In genomic region chr1:60862510-60862909, GRCm38 (mm10) we compare ENCODE assay signal across 13 mouse cellular contexts. TPM values are rescaled to one million over a fixed set of nuclear protein-coding genes. Genes with fewer than 3 reads are reported as not detected.
DNase-seq lines count a peak whose midpoint lies in the region; ATAC-seq and TF ChIP-seq lines count a peak whose summit lies in the region.
"Had no signal": no experiment of that assay in that cellular context is flagged by ENCODE, and none has a peak within 500 bp of the region (broad histone marks: within the 10 kb centered on the region; RNA-seq: fewer than 3 reads in every experiment).

No protein-coding gene starts in this region.

- no peak overlapping the region for H3K4me3 ChIP-seq in forebrain, embryonic 10.5 days
- H3K4me3 ChIP-seq in forebrain, postnatal 0 days (ENCODE audit: low read depth, low read length): no peak overlapping the region
- H3K4me3 ChIP-seq in kidney, embryonic 14.5 days (ENCODE audit: low read length): no peak overlapping the region
- no peak overlapping the region for H3K4me3 ChIP-seq in bone marrow macrophage, adult 2 months (ENCODE audit: insufficient read depth, low read length)
- H3K4me3 ChIP-seq in limb, embryonic 14.5 days (replicated peaks; ENCODE audit: low read length): no peak overlapping the region
- H3K4me3 ChIP-seq: midbrain, embryonic 12.5 days had no signal

- H3K4me1 ChIP-seq in forebrain, embryonic 10.5 days: peaks cover 15% of the 10 kb centered on the region
- H3K4me1 ChIP-seq in forebrain, postnatal 0 days (ENCODE audit: insufficient read depth): peaks cover 8% of the 10 kb centered on the region; the same call in 1 of the 2 replicates
- 0 out of 2 replicates have a peak, but pooled peaks cover 8% of the 10 kb centered on the region for H3K4me1 ChIP-seq in kidney, embryonic 14.5 days (ENCODE audit: control insufficient read depth, insufficient read depth, low read length)
- H3K4me1 ChIP-seq in bone marrow macrophage, adult 2 months (ENCODE audit: control insufficient read depth, insufficient read depth, low read length): peaks cover 60% of the 10 kb centered on the region
- H3K4me1 ChIP-seq in limb, embryonic 14.5 days (ENCODE audit: control insufficient read depth, insufficient read depth, low read length): peaks cover 12% of the 10 kb centered on the region
- H3K4me1 ChIP-seq: midbrain, embryonic 12.5 days had no signal

- TF ChIP-seq POLR2A in bone marrow macrophage, adult 2 months (IDR thresholded peaks at IDR 0.05; ENCODE audit: borderline replicate concordance, low read depth, low read length): no peak
- no peak for TF ChIP-seq POLR2A in limb, embryonic 14.5 days (IDR thresholded peaks at IDR 0.05; ENCODE audit: borderline replicate concordance, extremely low read depth, insufficient read depth, insufficient read length)

- H3K27me3 ChIP-seq in forebrain, embryonic 10.5 days (ENCODE audit: poor library complexity, severe bottlenecking): no peaks in the 10 kb centered on the region
- H3K27me3 ChIP-seq in forebrain, postnatal 0 days (ENCODE audit: insufficient read depth, low read length): no peaks in the 10 kb centered on the region
- H3K27me3 ChIP-seq in kidney, embryonic 14.5 days (ENCODE audit: control insufficient read depth, insufficient read depth, low read length): no peaks in the 10 kb centered on the region
- H3K27me3 ChIP-seq in limb, embryonic 14.5 days (ENCODE audit: control insufficient read depth, insufficient read depth, low read length): no peaks in the 10 kb centered on the region
- H3K27me3 ChIP-seq: midbrain, embryonic 12.5 days had no signal

- ATAC-seq in forebrain, postnatal 0 days: no peak
- no peak for ATAC-seq in kidney, embryonic 14.5 days (ENCODE audit: low FRiP score, low TSS enrichment)
- ATAC-seq in limb, embryonic 14.5 days (ENCODE audit: low FRiP score, low read depth): no peak
- ATAC-seq: forebrain, embryonic 14.5 days had no signal

- no peak for DNase-seq in forebrain, embryonic 10.5 days (ENCODE audit: extremely low spot score, low spot score)
- no peak for DNase-seq in forebrain, postnatal 0 days
- DNase-seq in kidney, postnatal 14 days: no peak
- DNase-seq in limb, embryonic 14.5 days (ENCODE audit: low spot score): no peak
- DNase-seq in urinary bladder, postnatal 10 days (ENCODE audit: low spot score): no peak
- DNase-seq in urinary bladder, postnatal 14 days (ENCODE audit: low spot score): no peak

- no peaks in the 10 kb centered on the region for H3K36me3 ChIP-seq in forebrain, embryonic 10.5 days (replicated peaks)
- H3K36me3 ChIP-seq in forebrain, postnatal 0 days (ENCODE audit: insufficient read depth): no peaks in the 10 kb centered on the region
- no peaks in the 10 kb centered on the region for H3K36me3 ChIP-seq in kidney, embryonic 14.5 days (ENCODE audit: control insufficient read depth, insufficient read depth, low read length)
- no peaks in the 10 kb centered on the region for H3K36me3 ChIP-seq in limb, embryonic 14.5 days (ENCODE audit: control insufficient read depth, insufficient read depth, low read length)
- H3K36me3 ChIP-seq: G1E; midbrain, embryonic 12.5 days had no signal

- no peaks in the 10 kb centered on the region for H3K9me3 ChIP-seq in forebrain, embryonic 10.5 days
- H3K9me3 ChIP-seq in forebrain, postnatal 0 days (ENCODE audit: low read length): no peaks in the 10 kb centered on the region
- H3K9me3 ChIP-seq in kidney, embryonic 14.5 days (ENCODE audit: control insufficient read depth, low read length): no peaks in the 10 kb centered on the region
- H3K9me3 ChIP-seq in limb, embryonic 14.5 days (ENCODE audit: control insufficient read depth, low read length): no peaks in the 10 kb centered on the region
- H3K9me3 ChIP-seq: G1E; midbrain, embryonic 12.5 days had no signal

- 0 out of 2 replicates have a peak overlapping the region, but pooled peaks have one; percentile 35 for H3K27ac ChIP-seq in forebrain, embryonic 10.5 days
- H3K27ac ChIP-seq in forebrain, postnatal 0 days (ENCODE audit: low read depth, low read length): no peak overlapping the region
- peak overlapping the region; percentile 43 for H3K27ac ChIP-seq in kidney, embryonic 14.5 days (ENCODE audit: low read depth, low read length)
- peak overlapping the region; percentile 91 for H3K27ac ChIP-seq in bone marrow macrophage, adult 2 months (ENCODE audit: insufficient read depth, low read depth, low read length)
- peak overlapping the region; percentile 59 for H3K27ac ChIP-seq in limb, embryonic 14.5 days (replicated peaks; ENCODE audit: low read depth, low read length)
- H3K27ac ChIP-seq: liver, embryonic 14.5 days; midbrain, embryonic 12.5 days had no signal

- 76% methylated on average over 3 of the region's 3 CpGs for WGBS in forebrain, embryonic 10.5 days
- 74% methylated on average over 3 of the region's 3 CpGs for WGBS in forebrain, postnatal 0 days
- 34% methylated on average over 3 of the region's 3 CpGs for WGBS in kidney, embryonic 14.5 days
- 40% methylated on average over 3 of the region's 3 CpGs for WGBS in limb, embryonic 14.5 days

- TF ChIP-seq CTCF in forebrain, postnatal 0 days (IDR thresholded peaks at IDR 0.05; ENCODE audit: low read depth): no peak
- TF ChIP-seq CTCF in bone marrow macrophage, adult 2 months (IDR thresholded peaks at IDR 0.05; ENCODE audit: low read depth, low read length): no peak

- no peak overlapping the region for H3K4me2 ChIP-seq in forebrain, postnatal 0 days (ENCODE audit: low read depth)
- H3K4me2 ChIP-seq in kidney, embryonic 14.5 days (replicated peaks; ENCODE audit: low read depth, low read length): no peak overlapping the region
- H3K4me2 ChIP-seq in limb, embryonic 14.5 days (replicated peaks; ENCODE audit: low read depth, low read length, severe bottlenecking): no peak overlapping the region
- H3K4me2 ChIP-seq: midbrain, embryonic 12.5 days had no signal

- H3K9ac ChIP-seq in forebrain, postnatal 0 days: no peak overlapping the region
- H3K9ac ChIP-seq in kidney, embryonic 14.5 days (ENCODE audit: low read depth, low read length): no peak overlapping the region
- no peak overlapping the region for H3K9ac ChIP-seq in limb, embryonic 14.5 days (ENCODE audit: low read depth, low read length, severe bottlenecking)
- H3K9ac ChIP-seq: liver, embryonic 14.5 days; midbrain, embryonic 12.5 days had no signal

RNA-seq across cellular contexts. Expression of gene Ctla4, which starts 24.3 kb away (rescaled TPM):
- not detected in 2 replicates for polyA plus RNA-seq in forebrain, embryonic 10.5 days (2016; fragmentation: Nextera tagmentation; extraction: Ambion mirVana)
- 0.10 TPM in 1 of 2 replicates, not detected in the other for total RNA-seq in forebrain, postnatal 0 days (2014; rRNA removed)
- polyA plus RNA-seq in forebrain, postnatal 0 days (2015; fragmentation: Nextera tagmentation; extraction: Ambion mirVana): not detected in 2 replicates
- not detected in 2 replicates for polyA plus RNA-seq in kidney, embryonic 14.5 days (2014; fragmentation: Nextera tagmentation; extraction: Ambion mirVana)
- not detected in 2 replicates for polyA plus RNA-seq in bone marrow macrophage, adult 2 months (2012; ENCODE audit: insufficient read depth, insufficient read length, missing spikeins)
- 0.26 and 0.33 TPM in 2 replicates for polyA plus RNA-seq in limb, embryonic 14.5 days (2012; rRNA removed)
- 0.34 and 0.40 TPM in 2 replicates for polyA plus RNA-seq in limb, embryonic 14.5 days (2014; fragmentation: Nextera tagmentation; extraction: Ambion mirVana)
- polyA plus RNA-seq: forebrain, embryonic 14.5 days; G1E; gonadal fat pad, adult 2 months; liver, embryonic 14.5 days; midbrain, embryonic 12.5 days had no signal
